Mouse (Mus musculus) lung, embryonic 14.5 days (tissue): ENCODE results near the gene Ccnt2. TPM values are rescaled to one million over a fixed set of nuclear protein-coding genes. Genes with fewer than 3 reads are reported as not detected.
A peak's percentile ranks its signal among the peaks of the same experiment; 100 is the strongest.

ENCODE experiments used
- ATAC-seq: fragments of 200-750 bp; cut with Nextera tagmentation; 2 replicates; pipeline ENCODE4 v1.8.0; 2017; ENCODE audit warnings: mild to moderate bottlenecking, moderate TSS enrichment, moderate library complexity; ENCODE audit not compliant: insufficient read depth
- DNase-seq: peaks from one replicate; pipeline ENCODE4 v3.0.0-alpha.2; 2015
- H3K27ac ChIP-seq: fragments of 300-500 bp; sonication (generic); 2 replicates; pipeline ENCODE4 v1.5.1; 2014; ENCODE audit warnings: low read depth, mild to moderate bottlenecking, moderate library complexity
- H3K27me3 ChIP-seq: fragments of 300-500 bp; sonication (generic); 2 replicates; pipeline ENCODE4 v1.6.1; 2014; ENCODE audit warnings: low read length, control low read depth; ENCODE audit not compliant: insufficient read depth
- H3K36me3 ChIP-seq: fragments of 300-500 bp; sonication (generic); 2 replicates; pipeline ENCODE4 v1.6.1; 2014; ENCODE audit warnings: control low read depth; ENCODE audit not compliant: insufficient read depth
- H3K4me1 ChIP-seq: fragments of 300-500 bp; sonication (generic); 2 replicates; pipeline ENCODE4 v1.6.1; 2014; ENCODE audit warnings: antibody characterized with exemption, control low read depth; ENCODE audit not compliant: insufficient read depth
- H3K4me2 ChIP-seq: fragments of 300-500 bp; sonication (generic); 2 replicates; pipeline ENCODE4 v1.6.1; 2014; ENCODE audit warnings: mild to moderate bottlenecking
- H3K4me3 ChIP-seq: fragments of 300-500 bp; sonication (generic); 2 replicates; pipeline ENCODE4 v1.5.1; 2014; ENCODE audit warnings: low read depth, low read length
- H3K9ac ChIP-seq: fragments of 300-500 bp; sonication (generic); 2 replicates; pipeline ENCODE4 v1.6.1; 2014
- H3K9me3 ChIP-seq: fragments of 300-500 bp; sonication (generic); 2 replicates; pipeline ENCODE4 v1.6.1; 2016; ENCODE audit warnings: low read depth, low read length, control low read depth
- CTCF ChIP-seq: IDR thresholded peaks from 2 replicates; pipeline ENCODE4 v1.5.1; 2016; ENCODE audit warnings: antibody characterized with exemption, low read depth
- WGBS: fragments of 180-500 bp; shearing (Covaris S2); extraction: QIAGEN DNeasy Blood & Tissue Kit; methylation state at CpG from one replicate; pipeline ENCODE4 v1.1.7; 2014; 5-methylcytosine and 5-hydroxymethylcytosine counted together
- polyA plus RNA-seq: library from polyadenylated mRNA; unstranded; fragments of >200 nt; fragmentation: Nextera tagmentation; extraction: Ambion mirVana; gene quantifications from 2 replicates; pipeline ENCODE4 v1.2.1, GENCODE M21; 2014

The Ccnt2 gene
- polyA plus RNA-seq, 1 experiment from 2014 or later = 82.5 TPM

DNA sequence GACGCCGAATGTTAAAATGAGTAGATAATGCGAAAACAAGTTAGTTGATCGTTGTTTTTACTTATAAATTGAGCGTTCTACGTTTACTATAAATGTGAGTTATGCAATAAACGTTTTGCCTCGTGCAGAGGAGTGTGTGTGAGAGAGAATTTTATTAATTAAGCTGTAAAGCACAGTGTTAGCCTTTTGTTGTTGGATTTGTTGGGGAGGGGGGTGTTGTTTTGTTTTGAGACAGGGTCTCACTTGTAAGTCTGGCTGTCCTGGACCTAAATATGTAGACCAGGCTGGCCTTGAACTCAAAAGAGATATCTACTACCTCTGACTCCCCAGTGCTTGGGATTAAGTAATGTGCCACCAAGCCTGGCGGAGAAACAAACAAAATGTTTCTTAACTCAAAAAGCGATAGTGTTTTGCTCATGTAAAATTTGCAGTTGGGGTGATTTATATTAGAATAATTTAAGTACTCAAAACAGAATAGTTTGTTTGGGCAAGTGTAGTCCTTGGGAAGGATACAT lies 1.3 kb downstream of the Ccnt2 start:
- H3K36me3 ChIP-seq = peaks cover 9% of the 10 kb centered on the region
- H3K4me1 ChIP-seq = 0 out of 2 replicates have a peak, but pooled peaks cover 4% of the 10 kb centered on the region
- DNase-seq (no peak), ATAC-seq (no peak)
- peak overlapping the region; percentile 72 for H3K4me3 ChIP-seq
- peak overlapping the region; percentile 89 for H3K4me2 ChIP-seq
- no peak for TF ChIP-seq CTCF
- peak overlapping the region; percentile 86 for H3K9ac ChIP-seq
- H3K27me3 ChIP-seq = no peaks in the 10 kb centered on the region
- no peak overlapping the region for H3K27ac ChIP-seq
- WGBS = 6% methylated on average over 10 of the region's 10 CpGs
- H3K9me3 ChIP-seq = no peaks in the 10 kb centered on the region

DNA sequence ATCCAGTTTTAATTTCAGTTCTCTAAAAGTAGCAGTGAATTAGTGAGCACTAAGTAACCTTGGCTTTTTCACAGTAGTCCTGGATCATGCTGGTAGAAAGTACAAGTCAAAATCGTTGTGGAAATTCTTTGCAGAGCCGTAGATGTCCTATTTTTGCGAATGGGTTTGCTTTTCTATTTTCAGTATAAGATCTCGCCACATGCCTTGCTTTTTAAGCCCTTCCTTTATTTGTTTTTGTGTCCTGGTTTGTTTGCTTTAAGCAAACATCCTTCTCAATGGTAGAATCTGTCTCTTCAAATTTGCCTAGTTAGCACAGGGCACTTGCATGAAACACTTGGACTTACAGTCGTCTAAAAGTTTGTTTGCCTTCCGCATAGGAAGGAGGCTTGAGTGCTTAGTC lies 2.3 kb downstream of the Ccnt2 start:
- 0 out of 2 replicates have a peak, but pooled peaks cover 4% of the 10 kb centered on the region for H3K4me1 ChIP-seq
- H3K27ac ChIP-seq = no peak overlapping the region
- 41% methylated on average over 6 of the region's 6 CpGs for WGBS

DNA sequence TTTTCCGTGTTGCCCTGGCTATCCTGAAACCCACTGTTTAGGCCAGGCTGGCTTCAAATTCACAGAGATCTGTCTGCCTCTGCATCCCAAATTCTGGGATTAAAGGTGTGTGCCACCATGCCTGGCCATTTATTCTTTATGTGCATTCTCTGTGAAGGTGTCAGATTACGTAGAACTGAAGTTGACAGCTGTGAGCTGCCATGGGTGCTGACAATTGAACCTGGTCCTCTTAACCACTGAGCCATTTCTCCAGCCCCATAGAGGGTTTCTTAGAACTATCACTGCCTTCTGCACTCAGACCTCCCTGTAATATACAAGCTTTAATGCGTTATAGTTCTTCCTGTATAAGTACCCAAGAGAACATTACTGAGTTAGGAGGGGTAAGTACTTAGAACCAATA lies 4.6 kb downstream of the Ccnt2 start:
- Histone ChIP-seq H3K9ac (no peak overlapping the region), H3K4me1 (0 out of 2 replicates have a peak, but pooled peaks cover 4% of the 10 kb centered on the region), H3K36me3 (peaks cover 9% of the 10 kb centered on the region), H3K27me3 (no peaks in the 10 kb centered on the region), H3K9me3 (no peaks in the 10 kb centered on the region), H3K27ac (no peak overlapping the region), H3K4me3 (no peak overlapping the region), H3K4me2 (no peak overlapping the region)
- TF ChIP-seq CTCF = no peak
- DNase-seq = no peak
- ATAC-seq = no peak
- 85% methylated on average over 3 of the region's 3 CpGs for WGBS

More for the DNA sequence above, 2.3 kb downstream of the Ccnt2 start:
- Histone ChIP-seq H3K9ac (peak overlapping the region; percentile 10; the same call in 1 of the 2 replicates), H3K9me3 (no peaks in the 10 kb centered on the region), H3K4me2 (peak overlapping the region; percentile 89), H3K4me3 (peak overlapping the region; percentile 72), H3K36me3 (peaks cover 9% of the 10 kb centered on the region), H3K27me3 (no peaks in the 10 kb centered on the region)
- DNase-seq (peak; percentile 14), ATAC-seq (no peak)
- no peak for TF ChIP-seq CTCF

DNA sequence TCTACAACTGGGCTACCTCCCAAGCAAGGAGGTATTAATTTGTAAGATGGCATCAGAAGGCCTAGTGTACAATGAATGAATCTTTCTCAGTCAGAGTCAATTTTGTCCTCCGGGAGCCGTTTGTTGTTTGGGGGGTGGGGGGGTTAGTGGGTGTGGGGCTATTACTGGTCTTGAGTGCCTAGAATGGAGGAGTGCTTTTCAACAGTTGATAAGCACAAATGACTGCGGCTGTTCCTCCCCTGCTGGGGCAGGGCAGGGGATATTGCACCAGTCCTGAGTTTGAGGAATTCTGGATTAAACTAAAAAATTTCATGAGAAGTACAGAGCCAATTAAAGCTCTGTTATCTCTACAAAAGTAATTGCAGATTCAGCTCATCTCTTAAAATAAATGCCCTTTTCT lies 6.2 kb downstream of the Ccnt2 start:
- Histone ChIP-seq H3K36me3 (peaks cover 9% of the 10 kb centered on the region), H3K9me3 (no peaks in the 10 kb centered on the region), H3K9ac (no peak overlapping the region), H3K4me2 (no peak overlapping the region), H3K4me1 (0 out of 2 replicates have a peak, but pooled peaks cover 4% of the 10 kb centered on the region), H3K27ac (no peak overlapping the region), H3K27me3 (no peaks in the 10 kb centered on the region), H3K4me3 (no peak overlapping the region)
- DNase-seq (no peak), ATAC-seq (no peak)
- no peak for TF ChIP-seq CTCF
- WGBS = 34% methylated on average over 3 of the region's 3 CpGs

DNA sequence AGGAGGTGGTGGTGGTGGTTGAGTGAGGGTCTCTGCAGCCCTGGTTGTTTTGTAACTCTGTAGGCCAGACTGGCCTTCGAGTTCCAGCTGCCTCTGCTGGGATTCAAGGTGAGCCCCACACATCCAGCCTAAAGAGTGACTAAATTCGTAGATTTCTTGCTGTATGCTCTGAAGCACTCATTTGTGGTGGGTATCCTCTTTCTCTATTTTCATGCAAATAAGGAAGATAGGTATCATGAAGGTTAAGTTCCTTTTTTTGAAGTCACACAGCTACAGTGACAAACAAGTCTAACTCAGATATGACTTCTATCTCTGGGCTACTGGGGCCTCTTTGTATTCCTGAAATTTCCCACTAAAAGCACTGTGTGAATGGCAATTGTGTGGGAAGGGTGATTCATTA lies 6.9 kb downstream of the Ccnt2 start:
- Histone ChIP-seq H3K27me3 (no peaks in the 10 kb centered on the region), H3K4me3 (no peak overlapping the region), H3K9ac (no peak overlapping the region), H3K27ac (no peak overlapping the region), H3K4me2 (no peak overlapping the region), H3K36me3 (peaks cover 9% of the 10 kb centered on the region), H3K9me3 (no peaks in the 10 kb centered on the region), H3K4me1 (0 out of 2 replicates have a peak, but pooled peaks cover 4% of the 10 kb centered on the region)
- no peak for DNase-seq
- WGBS = 65% methylated on average over 2 of the region's 2 CpGs
- no peak for TF ChIP-seq CTCF
- no peak for ATAC-seq

DNA sequence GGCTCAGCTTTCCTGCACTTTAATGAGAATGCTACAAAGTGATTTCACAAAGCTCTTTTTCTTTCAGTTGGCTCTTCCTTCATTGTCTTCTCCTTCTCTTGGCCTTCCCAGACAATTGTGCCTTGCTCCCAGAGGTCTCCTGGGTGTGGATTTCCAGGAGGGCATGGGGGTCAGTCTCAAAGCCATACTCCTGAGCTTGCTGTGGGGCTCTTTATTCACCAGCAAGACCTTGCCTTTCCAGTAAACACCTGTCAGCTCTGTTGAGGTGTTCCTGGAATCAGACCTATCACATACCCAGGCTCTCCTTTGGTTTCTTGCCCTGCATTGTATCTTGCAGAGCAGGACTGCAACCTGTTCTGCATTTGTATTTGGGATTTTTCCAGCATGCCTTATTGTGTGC lies 9.9 kb downstream of the Ccnt2 start:
- Histone ChIP-seq H3K9me3 (no peaks in the 10 kb centered on the region), H3K27me3 (no peaks in the 10 kb centered on the region), H3K4me1 (no peaks in the 10 kb centered on the region), H3K27ac (no peak overlapping the region), H3K9ac (no peak overlapping the region), H3K4me3 (no peak overlapping the region), H3K36me3 (peaks cover 1% of the 10 kb centered on the region; the same call in 1 of the 2 replicates), H3K4me2 (no peak overlapping the region)
- DNase-seq (no peak), ATAC-seq (no peak)
- TF ChIP-seq CTCF = no peak

DNA sequence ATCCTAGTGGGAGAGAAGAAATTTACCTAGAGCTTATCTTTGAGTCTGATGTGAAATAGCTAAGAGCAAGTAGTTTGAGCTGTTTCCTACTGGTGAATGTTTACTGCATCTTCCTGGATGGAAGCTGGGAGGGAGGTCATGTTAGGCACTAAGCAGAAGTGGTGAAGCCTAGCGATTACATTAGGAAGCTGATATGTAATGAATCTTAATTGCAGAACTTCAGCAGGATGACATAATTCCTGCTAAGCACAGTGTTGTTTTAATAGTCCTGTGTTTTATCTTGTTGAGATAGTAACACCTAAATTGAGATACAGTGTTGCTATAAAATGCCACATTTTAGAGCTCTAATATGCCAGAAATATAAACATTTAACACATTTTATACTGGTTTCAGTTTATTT lies 11.9 kb downstream of the Ccnt2 start:
- no peak overlapping the region for H3K27ac ChIP-seq
- no peak for TF ChIP-seq CTCF

More for the DNA sequence above, 11.9 kb downstream of the Ccnt2 start:
- no peak for DNase-seq
- no peak overlapping the region for H3K9ac ChIP-seq
- H3K9me3 ChIP-seq = no peaks in the 10 kb centered on the region
- H3K4me1 ChIP-seq = no peaks in the 10 kb centered on the region
- no peak overlapping the region for H3K4me2 ChIP-seq
- H3K36me3 ChIP-seq = no peaks in the 10 kb centered on the region
- no peak for ATAC-seq
- no peaks in the 10 kb centered on the region for H3K27me3 ChIP-seq
- WGBS = 65% methylated on average over 1 of the region's 1 CpGs
- no peak overlapping the region for H3K4me3 ChIP-seq
